Mouse (Mus musculus): ENCODE results near the gene Plekhf1.

DNA sequence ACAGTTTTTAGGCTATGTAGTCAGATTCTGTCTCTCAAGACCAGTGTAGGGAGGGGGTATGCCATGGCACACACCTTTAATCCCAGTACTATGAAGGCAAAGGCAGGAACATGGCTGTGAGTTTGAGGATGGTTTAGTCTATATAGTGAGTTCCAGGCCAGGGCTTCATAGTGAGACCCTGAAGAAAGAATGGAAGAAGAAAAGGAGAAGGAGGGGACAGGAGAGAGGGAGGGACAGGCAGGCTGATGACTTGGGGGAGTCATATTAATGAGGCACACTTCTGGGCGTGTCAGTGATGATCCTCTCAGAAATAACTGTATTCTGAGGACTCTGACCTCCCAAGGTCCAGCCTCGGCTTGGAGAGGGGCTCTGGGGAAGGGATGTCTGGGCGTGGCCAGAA lies 51.8 kb downstream of the Plekhf1 start:
- no peak for TF ChIP-seq GATA1 (IDR thresholded peaks at IDR 0.05; ENCODE audit: borderline replicate concordance, low read length)
- no peak for TF ChIP-seq FLI1 (IDR thresholded peaks at IDR 0.05; ENCODE audit: low read length)

All from megakaryocyte, embryonic 14.5 days (primary cell).